Mouse (Mus musculus) frontal cortex, adult (tissue): ENCODE results near the gene Erich6.

Source experiments
- ATAC-seq: cut with Nextera tagmentation; 2 replicates; pipeline ENCODE4 v1.9.2; 2017; ENCODE audit warnings: mild to moderate bottlenecking, moderate library complexity, mixed read lengths; ENCODE audit not compliant: low TSS enrichment

Gene Erich6

GRCm38 (mm10) chr3:58636406-58637295 lies at the start of gene Erich6:
Erich6 (minus strand) TSS chr3:58637207.
- peak; percentile 95 for ATAC-seq

GRCm38 (mm10) chr3:58686206-58686921 lies 49.4 kb upstream of the Erich6 start:
- no peak for ATAC-seq

GRCm38 (mm10) chr3:58685396-58685795 lies 48.4 kb upstream of the Erich6 start:
- ATAC-seq, result no peak

GRCm38 (mm10) chr3:58683346-58683745 lies 46.3 kb upstream of the Erich6 start:
- ATAC-seq, result no peak

GRCm38 (mm10) chr3:58682336-58682735 lies 45.3 kb upstream of the Erich6 start:
- no peak for ATAC-seq

- no peak for ATAC-seq
Measured at GRCm38 (mm10) chr3:58681831-58682230, 44.8 kb upstream of the Erich6 start.

- ATAC-seq, result no peak
Measured at GRCm38 (mm10) chr3:58680943-58681637, 44.1 kb upstream of the Erich6 start.

GRCm38 (mm10) chr3:58679996-58680395 lies 43.0 kb upstream of the Erich6 start:
- 0 out of 2 replicates have a peak, but pooled peaks have one; percentile 17 for ATAC-seq

- peak; percentile 34 for ATAC-seq
Measured at GRCm38 (mm10) chr3:58678905-58679304, 41.9 kb upstream of the Erich6 start.

GRCm38 (mm10) chr3:58678384-58678783 lies 41.4 kb upstream of the Erich6 start:
- ATAC-seq, result no peak

- ATAC-seq, result no peak
Measured at GRCm38 (mm10) chr3:58677615-58678014, 40.6 kb upstream of the Erich6 start.

GRCm38 (mm10) chr3:58673295-58673694 lies 36.3 kb upstream of the Erich6 start:
- ATAC-seq, result no peak

- ATAC-seq, result no peak
Measured at GRCm38 (mm10) chr3:58672481-58673183, 35.6 kb upstream of the Erich6 start.

GRCm38 (mm10) chr3:58671616-58672250 lies 34.7 kb upstream of the Erich6 start:
- ATAC-seq, result no peak

GRCm38 (mm10) chr3:58663970-58664369 lies 27.0 kb upstream of the Erich6 start:
- ATAC-seq, result no peak

GRCm38 (mm10) chr3:58660636-58661035 lies 23.6 kb upstream of the Erich6 start:
- ATAC-seq, result no peak

GRCm38 (mm10) chr3:58657356-58657755 lies 20.3 kb upstream of the Erich6 start:
- 0 out of 2 replicates have a peak, but pooled peaks have one; percentile 42 for ATAC-seq

GRCm38 (mm10) chr3:58655362-58656130 lies 18.5 kb upstream of the Erich6 start:
- peak; percentile 86 for ATAC-seq

GRCm38 (mm10) chr3:58653907-58654306 lies 16.9 kb upstream of the Erich6 start:
- no peak for ATAC-seq

GRCm38 (mm10) chr3:58650328-58650727 lies 13.3 kb upstream of the Erich6 start:
- no peak for ATAC-seq
